Mouse (Mus musculus): Measurements from ENCODE around the gene Adam11.
"Not testable (repeated sequence)": the region's sequence is repeated elsewhere in the genome, so short reads cannot be mapped to it uniquely, and the experiment has no call there.

Adam11 gene

GRCm38 (mm10) chr11:102761309-102762210 lies at the start of gene Adam11:
Gene Adam11 (plus strand): TSS chr11:102761439.
- DNase-seq (ENCODE audit: extremely low spot score): no peak

DNA sequence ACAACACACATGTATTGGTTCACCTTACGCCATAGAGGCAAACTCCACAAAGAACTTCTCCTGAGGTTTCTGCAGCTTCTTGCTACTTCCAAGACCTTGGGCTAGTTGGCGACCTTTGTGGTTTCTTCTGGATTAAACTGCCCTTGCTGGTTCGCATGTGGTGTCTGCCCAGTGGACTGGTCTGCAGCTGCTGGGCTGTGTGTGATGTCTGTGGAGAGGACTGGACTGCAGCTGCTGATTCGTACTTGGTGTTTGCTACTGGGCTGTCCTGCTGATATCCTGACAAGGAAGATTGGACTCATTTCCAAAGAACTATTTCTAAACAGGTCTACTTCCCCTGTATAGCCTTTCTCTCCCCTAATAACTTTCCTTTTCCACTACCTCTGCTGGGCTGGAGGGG lies 48.8 kb upstream of the Adam11 start:
- DNase-seq (ENCODE audit: extremely low spot score): no peak

- DNase-seq (ENCODE audit: extremely low spot score): not testable (repeated sequence)
Observed at GRCm38 (mm10) chr11:102714578-102714977, 46.7 kb upstream of the Adam11 start.

DNA sequence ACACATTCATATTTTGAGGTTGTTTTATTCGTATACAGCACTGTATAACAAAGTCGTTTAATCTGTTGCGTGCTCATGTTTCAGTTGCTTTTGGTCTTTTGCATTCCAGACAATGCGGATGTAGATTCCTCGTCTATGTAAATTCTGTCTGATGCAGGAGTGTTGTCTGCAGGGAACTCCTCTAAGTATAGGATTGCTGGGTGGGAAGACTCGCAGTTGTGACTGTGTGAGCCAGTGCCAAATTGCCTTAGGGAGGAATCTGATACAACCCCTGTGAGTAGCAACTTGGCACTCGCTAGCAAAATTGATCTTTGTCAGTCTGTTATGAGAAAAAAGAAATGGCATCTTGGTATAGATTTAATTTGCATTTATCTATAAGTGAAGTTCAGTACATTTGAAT lies 45.1 kb upstream of the Adam11 start:
- no peak for DNase-seq (ENCODE audit: extremely low spot score)

- no peak for DNase-seq (ENCODE audit: extremely low spot score)
Observed at GRCm38 (mm10) chr11:102725574-102725973, 35.7 kb upstream of the Adam11 start.

GRCm38 (mm10) chr11:102728614-102729013 lies 32.6 kb upstream of the Adam11 start:
- peak; percentile 57 for DNase-seq (ENCODE audit: extremely low spot score)

DNA sequence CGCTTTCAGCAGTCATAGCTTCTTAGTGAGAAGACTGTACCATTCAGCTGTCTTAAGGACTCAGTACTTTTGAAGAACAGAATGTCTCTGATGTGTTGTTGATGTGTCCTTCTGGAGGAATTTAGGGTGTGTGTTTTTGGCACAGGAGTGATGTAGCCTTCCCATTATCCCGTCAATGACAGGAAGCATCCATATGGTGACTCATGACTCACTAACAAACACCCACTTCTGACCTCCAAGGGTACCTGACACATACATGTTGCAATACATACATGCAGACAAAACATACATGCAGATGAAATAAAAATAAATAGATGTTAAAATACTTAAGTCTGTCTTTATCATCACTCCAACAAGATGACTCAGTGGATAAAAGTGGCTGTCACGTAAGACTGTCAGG lies 31.4 kb upstream of the Adam11 start:
- no peak for DNase-seq (ENCODE audit: extremely low spot score)

- no peak for DNase-seq (ENCODE audit: extremely low spot score)
Observed at GRCm38 (mm10) chr11:102731366-102731765, 29.9 kb upstream of the Adam11 start.

- no peak for DNase-seq (ENCODE audit: extremely low spot score)
Observed at GRCm38 (mm10) chr11:102733146-102733545, 28.1 kb upstream of the Adam11 start.

DNA sequence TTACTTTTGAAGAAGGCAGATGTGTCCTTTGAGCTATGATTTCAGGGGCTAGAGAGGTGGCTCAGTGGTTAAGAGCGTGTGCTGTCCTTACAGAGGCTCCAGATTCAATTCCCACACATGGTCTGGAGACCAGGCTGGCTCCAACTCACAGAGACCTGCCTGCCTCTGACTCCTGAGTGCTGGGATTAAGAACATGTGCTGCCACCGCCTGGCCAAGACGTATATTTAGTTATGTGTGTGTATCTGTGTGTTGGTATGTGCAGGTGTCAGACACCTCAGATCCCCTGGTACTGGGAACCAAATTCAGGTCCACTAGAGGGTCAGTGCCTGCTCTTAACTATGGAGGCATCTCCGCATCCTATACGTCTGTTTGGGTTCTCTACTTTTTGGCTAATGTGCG lies 26.3 kb upstream of the Adam11 start:
- DNase-seq (ENCODE audit: extremely low spot score): no peak

GRCm38 (mm10) chr11:102738046-102738445 lies 23.2 kb upstream of the Adam11 start:
- no peak for DNase-seq (ENCODE audit: extremely low spot score)

GRCm38 (mm10) chr11:102739278-102739966 lies 21.8 kb upstream of the Adam11 start:
- DNase-seq (ENCODE audit: extremely low spot score): peak; percentile 66

DNA sequence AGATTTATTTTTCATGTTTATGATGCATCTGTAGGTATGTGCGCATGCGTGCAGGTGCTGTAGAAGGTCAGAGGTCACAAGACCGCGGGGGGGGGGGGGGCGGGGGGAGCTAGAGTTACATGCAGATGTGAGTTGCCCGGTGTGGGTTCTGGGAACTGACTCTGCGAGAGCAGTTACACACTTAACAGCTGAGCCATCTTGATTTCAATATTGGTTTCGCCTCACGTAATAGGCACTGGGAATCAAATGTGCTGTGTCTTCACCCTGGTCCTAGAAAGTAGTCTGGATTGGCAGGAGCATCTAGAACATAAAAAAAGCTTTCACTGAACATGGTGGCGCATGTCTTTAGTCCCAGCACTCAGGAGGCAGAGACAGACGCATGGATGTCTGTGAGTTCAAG lies 20.6 kb upstream of the Adam11 start:
- no peak for DNase-seq (ENCODE audit: extremely low spot score)

GRCm38 (mm10) chr11:102741129-102741950 lies 19.9 kb upstream of the Adam11 start:
- no peak for DNase-seq (ENCODE audit: extremely low spot score)

DNA sequence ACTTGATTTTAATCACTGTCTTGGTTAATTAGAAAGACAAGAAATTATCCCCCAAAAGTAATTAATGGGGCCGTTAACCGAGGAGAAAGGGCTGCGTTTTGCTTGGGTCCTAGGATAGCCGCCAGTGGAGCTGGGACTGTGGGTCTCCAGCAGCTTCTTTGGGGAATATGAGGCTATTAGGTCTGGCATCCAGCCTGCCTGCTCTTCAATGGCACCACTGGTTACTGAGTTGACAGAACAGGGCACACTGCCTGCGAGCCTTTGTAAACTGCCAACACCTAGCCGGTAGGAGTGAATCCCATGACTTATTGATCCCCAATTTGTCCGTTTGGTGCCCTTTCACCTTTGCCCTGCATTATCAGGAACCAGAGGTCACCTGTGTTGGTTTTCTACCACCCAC lies 19.2 kb upstream of the Adam11 start:
- no peak for DNase-seq (ENCODE audit: extremely low spot score)

DNA sequence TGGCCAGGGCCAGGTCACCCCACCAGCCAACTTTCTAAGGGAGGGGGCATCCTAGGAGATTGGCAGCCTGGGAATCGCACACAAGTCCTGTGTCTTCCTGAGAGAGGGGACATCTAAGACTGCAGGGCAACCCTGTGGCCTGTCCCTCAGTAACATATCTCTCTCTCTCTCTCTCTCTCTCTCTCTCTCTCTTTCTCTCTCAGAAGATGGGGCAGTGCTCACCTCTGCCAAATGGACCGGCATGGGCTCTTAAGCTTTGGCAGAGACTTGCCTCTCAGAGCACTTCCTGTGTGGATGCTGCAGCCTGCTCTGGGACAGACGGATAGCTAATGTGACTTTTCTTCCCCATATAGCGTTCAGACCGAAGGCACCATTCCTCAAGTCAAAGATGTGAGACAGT lies 18.4 kb upstream of the Adam11 start:
- DNase-seq (ENCODE audit: extremely low spot score): no peak

GRCm38 (mm10) chr11:102744746-102745145 lies 16.5 kb upstream of the Adam11 start:
- no peak for DNase-seq (ENCODE audit: extremely low spot score)

DNA sequence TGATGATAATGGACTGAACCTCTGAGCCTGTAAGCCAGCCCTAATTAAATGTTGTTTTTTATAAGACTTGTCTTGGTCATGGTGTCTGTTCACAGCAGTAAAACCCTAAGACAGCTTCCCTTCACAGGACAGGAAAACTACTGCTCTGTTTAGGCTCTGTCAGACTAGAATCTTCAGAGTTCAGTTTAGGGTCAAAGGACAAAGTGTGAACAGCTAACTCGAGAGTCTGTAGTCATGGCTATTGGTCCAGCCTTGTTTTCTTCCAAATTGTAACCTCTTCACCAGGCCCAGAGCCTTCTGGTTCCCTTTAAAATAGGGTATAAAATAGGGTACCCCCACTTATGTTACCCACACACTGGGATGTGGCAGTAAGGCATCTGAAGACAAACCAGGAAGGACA lies 13.4 kb upstream of the Adam11 start:
- DNase-seq (ENCODE audit: extremely low spot score): no peak

DNA sequence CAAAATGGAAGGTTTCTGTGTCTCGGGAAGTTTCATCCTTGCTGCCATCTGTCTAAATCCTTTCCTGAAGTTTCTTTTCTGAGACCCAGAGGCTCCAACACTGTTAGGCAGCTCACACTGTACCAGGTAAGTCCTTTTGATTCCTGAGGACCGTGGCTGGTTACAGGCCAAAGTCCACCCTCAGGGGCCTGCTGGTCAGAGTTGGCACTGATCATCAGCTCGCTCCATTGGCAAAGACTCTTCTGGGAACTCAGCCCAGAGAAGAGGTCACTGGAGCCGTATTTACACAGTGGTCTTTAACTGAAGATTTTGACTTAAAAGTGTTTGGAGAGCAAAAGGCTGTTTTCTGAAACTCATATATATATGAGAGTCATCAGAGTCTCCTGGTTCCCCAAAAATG lies 12.9 kb upstream of the Adam11 start:
- no peak for DNase-seq (ENCODE audit: extremely low spot score)

GRCm38 (mm10) chr11:102749712-102750111 lies 11.5 kb upstream of the Adam11 start:
- no peak for DNase-seq (ENCODE audit: extremely low spot score)

DNA sequence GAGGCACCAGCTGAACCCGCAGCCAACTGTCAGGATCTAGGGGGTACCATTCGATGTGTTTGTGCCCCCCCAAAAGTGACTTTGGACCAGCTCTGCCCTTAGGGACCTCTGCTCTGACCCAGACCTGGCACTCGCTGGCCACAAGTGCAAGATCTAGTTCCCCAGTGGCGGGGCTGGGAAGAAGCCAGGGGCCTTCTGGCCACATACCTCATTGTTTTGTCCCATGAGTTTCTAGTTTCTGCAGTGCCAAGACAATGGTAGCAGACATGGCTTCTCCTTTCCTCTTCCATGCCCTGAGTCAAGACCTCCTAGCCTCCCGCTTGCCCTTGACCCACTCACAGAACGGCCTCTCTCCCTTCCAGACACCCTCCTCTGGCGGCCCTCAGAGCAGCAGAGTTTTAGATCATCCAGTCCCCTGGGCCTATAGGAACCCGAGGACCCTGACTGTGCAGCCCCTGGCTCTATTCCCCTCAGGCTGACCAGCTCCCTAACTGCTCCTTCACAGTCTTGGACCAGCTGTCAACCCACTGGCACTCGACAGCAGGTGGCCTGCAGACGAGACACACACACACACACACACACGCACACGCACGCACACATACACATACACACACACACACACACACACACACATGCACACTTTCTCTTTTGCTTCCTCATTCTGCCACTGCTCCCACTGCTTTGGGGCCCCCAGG lies 8.2 kb upstream of the Adam11 start:
- DNase-seq (ENCODE audit: extremely low spot score): no peak

Measured in embryo, embryonic 9.5 days (tissue).